Mouse (Mus musculus) spleen, adult 12 weeks (tissue): ENCODE data around the gene Limd2.
"Not testable (repeated sequence)": the region's sequence is repeated elsewhere in the genome, so short reads cannot be mapped to it uniquely, and the experiment has no call there.

Experiments used
- DNase-seq: peaks from one replicate; pipeline ENCODE4 v3.0.0; 2022; ENCODE audit warnings: low spot score

Gene Limd2

GRCm38 (mm10) chr11:106170807-106171206, 10.1 kb upstream of the Limd2 start:
- DNase-seq = no peak

- peak; percentile 30 for DNase-seq
These were observed 6.8 kb upstream of the Limd2 start for GRCm38 (mm10) chr11:106167435-106167834.

DNA sequence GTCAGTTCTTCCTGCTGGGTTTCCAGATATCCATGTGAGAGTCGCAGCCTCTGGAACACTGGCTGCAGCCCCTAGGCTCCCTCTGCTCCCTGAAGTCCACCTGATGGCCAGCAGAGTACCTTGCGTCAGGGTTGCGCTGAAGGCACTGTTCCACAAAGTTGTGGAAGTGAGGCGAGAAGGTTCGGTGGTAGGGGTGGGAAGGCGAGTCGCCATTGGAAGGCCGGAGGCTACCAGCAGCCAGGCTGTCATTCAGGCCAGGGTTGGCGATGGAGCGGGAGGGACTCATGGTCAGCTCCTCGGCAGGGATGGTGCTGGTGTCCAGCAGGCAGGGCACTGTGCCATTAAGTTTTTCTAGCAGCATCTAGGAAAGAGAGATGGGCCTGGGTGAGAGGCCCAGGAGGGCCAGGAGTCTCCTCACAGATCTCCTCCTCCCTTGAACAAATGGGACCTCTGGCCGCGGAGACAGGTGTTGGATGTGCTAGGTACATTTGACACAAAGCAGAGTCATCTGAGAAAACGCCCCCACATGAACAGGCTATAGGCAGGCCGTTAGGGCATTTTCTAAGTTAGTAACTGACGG, 4.0 kb upstream of the Limd2 start:
- DNase-seq = no peak

DNA sequence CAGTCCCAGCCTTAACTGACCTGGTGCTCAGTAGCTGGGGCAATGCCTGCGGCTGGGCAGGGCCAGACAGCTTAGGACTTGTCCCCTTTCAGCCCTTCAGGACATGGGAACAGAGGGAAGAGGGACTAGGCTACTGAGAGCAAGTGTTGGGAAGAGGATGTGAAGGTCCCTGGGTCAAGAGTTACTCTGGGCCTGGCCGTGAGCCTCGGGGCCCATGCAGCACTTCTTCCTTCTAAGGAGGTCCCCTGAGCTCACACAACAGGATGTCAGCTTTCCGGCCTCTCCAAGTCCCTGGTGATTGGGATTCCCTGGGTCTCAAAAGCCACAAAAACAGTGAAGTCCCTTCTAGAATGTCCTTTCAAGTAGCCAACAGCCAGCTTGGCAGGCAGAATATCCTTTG, 2.9 kb upstream of the Limd2 start:
- no peak for DNase-seq

DNA sequence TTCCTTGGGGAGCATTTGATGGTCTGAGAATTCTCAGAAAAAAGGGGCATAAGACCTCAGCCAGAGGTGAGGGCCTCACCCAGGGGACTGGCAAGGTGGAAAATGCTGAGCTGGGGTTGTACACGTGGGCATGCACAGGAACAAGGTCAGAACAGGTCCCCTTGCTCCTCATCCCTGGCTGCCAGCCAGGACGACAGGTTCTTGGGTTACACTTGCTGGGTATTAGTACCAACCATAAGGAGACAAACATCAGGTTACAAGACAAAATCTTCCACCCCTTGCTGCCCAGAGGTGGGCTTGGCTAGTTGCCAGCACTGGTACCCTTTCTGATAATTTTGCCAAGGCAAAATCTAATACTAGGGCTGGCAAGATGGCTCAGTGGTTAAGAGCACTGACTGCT, 1.6 kb upstream of the Limd2 start:
- DNase-seq = no peak

GRCm38 (mm10) chr11:106159921-106160840, 479 bp downstream of the Limd2 start:
- peak; percentile 50 for DNase-seq

DNA sequence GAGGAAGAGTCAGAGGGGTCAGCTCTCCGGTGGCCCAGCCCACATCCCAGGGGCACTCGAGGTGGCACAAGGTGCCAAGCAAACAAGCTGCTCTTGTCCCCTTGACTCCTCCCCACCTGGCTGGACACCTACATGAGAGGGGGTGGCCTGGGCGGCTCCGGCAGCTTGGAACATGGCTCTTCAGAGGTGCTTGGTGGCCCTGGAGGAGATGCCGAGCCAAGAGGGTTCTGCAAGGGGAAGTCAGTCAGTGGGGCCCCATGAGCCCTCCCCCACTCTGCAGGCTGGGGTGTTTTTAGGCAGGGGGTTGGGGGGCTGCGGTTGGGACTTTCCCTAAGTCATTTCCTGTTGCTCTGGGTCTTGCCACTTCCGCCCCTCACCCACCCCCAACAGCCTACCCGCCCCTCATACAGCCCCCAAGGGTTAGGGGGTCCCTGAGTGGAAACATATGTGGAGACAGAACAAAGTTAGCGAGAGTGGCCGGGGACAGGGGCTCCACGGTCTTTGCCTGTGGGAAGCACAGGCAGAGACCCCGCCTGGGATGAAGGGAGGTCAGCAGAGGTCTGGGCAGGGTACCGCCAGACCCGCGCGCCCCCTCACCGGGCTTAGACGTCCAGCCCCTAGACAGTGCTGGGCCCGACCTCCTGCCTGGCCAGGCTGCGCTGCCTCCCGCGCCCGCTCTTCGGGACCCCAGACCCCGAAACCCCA, 1.3 kb downstream of the Limd2 start:
- DNase-seq = peak; percentile 67

- DNase-seq = no peak
These were observed 1.8 kb downstream of the Limd2 start for GRCm38 (mm10) chr11:106158930-106159215.

- no peak for DNase-seq
These were observed 2.4 kb downstream of the Limd2 start for GRCm38 (mm10) chr11:106158081-106158929.

- DNase-seq = no peak
These were observed 3.5 kb downstream of the Limd2 start for GRCm38 (mm10) chr11:106157154-106157553.

DNA sequence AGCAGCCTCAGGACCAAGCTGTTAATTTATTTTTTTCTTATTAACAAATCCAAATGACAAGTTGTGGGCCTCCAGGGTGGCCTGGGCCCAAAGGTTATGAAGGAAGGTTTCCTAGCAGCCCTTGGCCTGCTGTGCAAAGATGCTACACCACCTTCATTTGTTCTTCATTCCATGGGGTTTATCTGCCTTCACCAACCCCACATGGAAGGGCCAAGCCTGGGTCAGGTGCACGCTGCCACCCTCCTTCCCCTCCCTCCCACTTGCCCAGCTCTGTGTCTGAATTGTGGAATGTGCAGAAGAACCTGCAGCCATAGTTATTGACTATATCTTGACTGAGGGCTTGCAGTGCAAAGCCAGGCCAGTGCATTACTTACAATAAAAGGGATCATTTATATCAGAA, 4.4 kb downstream of the Limd2 start:
- no peak for DNase-seq

GRCm38 (mm10) chr11:106155761-106156160, 4.9 kb downstream of the Limd2 start:
- DNase-seq = no peak

DNA sequence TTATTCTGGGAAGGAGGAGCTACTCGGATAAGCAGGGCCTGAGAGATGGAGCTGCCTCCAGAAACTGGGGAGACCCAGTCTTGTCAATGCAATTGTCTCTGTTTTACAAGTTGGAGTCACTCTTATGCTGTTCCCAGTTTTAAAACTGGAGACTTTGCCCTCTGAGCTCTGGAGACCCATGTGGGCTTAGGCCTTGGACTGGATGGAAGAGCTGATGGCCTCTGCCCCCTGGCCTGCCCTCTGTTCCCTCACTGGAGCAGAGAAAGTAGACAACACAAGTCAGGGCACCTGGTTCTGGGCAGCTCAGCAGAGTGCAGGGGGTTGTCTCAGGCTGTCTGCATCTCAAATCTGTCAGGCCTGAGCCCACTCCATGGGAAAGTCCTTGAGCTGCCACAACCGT, 5.9 kb downstream of the Limd2 start:
- no peak for DNase-seq

GRCm38 (mm10) chr11:106154091-106154490, 6.6 kb downstream of the Limd2 start:
- no peak for DNase-seq

- DNase-seq = no peak
These were observed 8.5 kb downstream of the Limd2 start for GRCm38 (mm10) chr11:106152132-106152531.

- no peak for DNase-seq
These were observed 9.4 kb downstream of the Limd2 start for GRCm38 (mm10) chr11:106151219-106151618.

GRCm38 (mm10) chr11:106134580-106135528, 25.8 kb downstream of the Limd2 start:
- no peak for DNase-seq

GRCm38 (mm10) chr11:106132516-106132915, 28.1 kb downstream of the Limd2 start:
- DNase-seq = no peak

GRCm38 (mm10) chr11:106129477-106129876, 31.2 kb downstream of the Limd2 start:
- no peak for DNase-seq

DNA sequence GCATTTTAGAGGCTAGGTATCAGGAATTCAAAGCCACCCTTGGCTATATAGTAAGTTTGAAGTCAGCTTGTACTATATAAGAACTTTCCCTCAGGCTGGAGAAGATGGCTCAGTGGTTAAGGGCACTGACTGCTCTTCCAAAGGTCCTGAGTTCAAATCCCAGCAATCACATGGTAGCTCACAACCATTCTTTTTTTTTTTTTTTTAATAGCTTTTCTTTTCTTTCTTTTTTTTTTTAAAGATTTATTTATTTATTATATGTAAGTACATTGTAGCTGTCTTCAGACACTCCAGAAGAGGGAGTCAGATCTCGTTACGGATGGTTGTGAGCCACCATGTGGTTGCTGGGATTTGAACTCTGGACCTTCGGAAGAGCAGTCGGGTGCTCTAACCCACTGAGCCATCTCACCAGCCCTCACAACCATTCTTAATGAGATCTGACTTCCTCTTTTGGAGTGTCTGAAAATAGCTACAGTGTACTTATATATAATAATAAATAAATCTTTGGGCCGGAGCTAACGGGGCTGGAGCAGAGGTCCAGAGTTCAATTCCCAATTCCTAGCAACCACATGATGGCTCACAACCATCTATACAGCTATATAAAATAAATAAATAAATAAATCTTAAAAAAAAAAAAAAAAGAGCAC, 33.8 kb downstream of the Limd2 start:
- DNase-seq = not testable (repeated sequence)

DNA sequence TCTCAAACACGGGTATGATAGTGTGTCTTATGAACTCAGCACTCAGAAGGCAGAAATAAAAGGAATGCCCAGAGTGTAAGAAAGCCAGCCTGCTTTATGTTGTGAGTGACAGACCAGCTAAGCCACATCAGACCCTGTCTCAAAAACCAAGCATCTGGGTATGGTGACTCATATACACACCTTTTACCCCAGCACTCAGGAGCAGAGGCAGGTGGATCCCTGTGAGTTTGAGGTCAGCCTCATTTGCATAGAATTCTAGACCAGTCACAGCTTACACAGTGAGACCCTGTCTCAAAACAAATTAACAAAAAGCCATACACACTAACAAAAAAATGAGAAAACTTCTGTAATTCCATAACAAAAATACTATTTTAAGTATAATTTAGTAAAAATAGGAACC, 34.8 kb downstream of the Limd2 start:
- DNase-seq = no peak
